Mouse (Mus musculus): ENCODE measurements at regions not wholly inside any gene's neighbourhood (a gene's known extent, or its start where the extent isn't known, plus 50 kb on each side); places are given as distances from the start of the nearest gene placed in this dataset.
"Not testable (repeated sequence)": the region's sequence is repeated elsewhere in the genome, so short reads cannot be mapped to it uniquely, and the experiment has no call there.

- Histone ChIP-seq H3K9me3 (replicated peaks) (no peaks in the 10 kb centered on the region), H3K36me3 (no peaks in the 10 kb centered on the region), H3K27me3 (ENCODE audit: low read depth, poor library complexity, severe bottlenecking) (no peaks in the 10 kb centered on the region), H3K27ac (replicated peaks) (no peak overlapping the region), H3K4me1 (0 out of 2 replicates have a peak, but pooled peaks cover 7% of the 10 kb centered on the region), H3K4me3 (no peak overlapping the region)
- no peak for DNase-seq (ENCODE audit: low spot score)
- WGBS, result 68% methylated on average over 22 of the region's 22 CpGs
Observed at GRCm38 (mm10) chr17:85857705-85858472, 169.8 kb upstream of the Six2 start.

GRCm38 (mm10) chr17:85856894-85857293 lies 168.8 kb upstream of the Six2 start:
- H3K27ac ChIP-seq (replicated peaks); H3K4me3 ChIP-seq; H3K4me1 ChIP-seq; H3K36me3 ChIP-seq; H3K9me3 ChIP-seq (replicated peaks); H3K27me3 ChIP-seq (ENCODE audit: low read depth, poor library complexity, severe bottlenecking); DNase-seq (ENCODE audit: low spot score): not testable (repeated sequence)
- 50% methylated on average over 4 of the region's 5 CpGs for WGBS

- DNase-seq (ENCODE audit: low spot score), result no peak
- H3K9me3 ChIP-seq (replicated peaks), result no peaks in the 10 kb centered on the region
- no peak overlapping the region for H3K4me3 ChIP-seq
- H3K27ac ChIP-seq (replicated peaks), result no peak overlapping the region
- H3K4me1 ChIP-seq, result 0 out of 2 replicates have a peak, but pooled peaks cover 5% of the 10 kb centered on the region
- WGBS, result 86% methylated on average over 5 of the region's 5 CpGs
- H3K36me3 ChIP-seq, result no peaks in the 10 kb centered on the region
- H3K27me3 ChIP-seq (ENCODE audit: low read depth, poor library complexity, severe bottlenecking), result no peaks in the 10 kb centered on the region
Observed at GRCm38 (mm10) chr17:85853156-85853555, 165.1 kb upstream of the Six2 start.

GRCm38 (mm10) chr17:85848526-85848925 lies 160.5 kb upstream of the Six2 start:
- Histone ChIP-seq H3K36me3 (no peaks in the 10 kb centered on the region), H3K27me3 (ENCODE audit: low read depth, poor library complexity, severe bottlenecking) (no peaks in the 10 kb centered on the region), H3K9me3 (replicated peaks) (no peaks in the 10 kb centered on the region), H3K4me3 (no peak overlapping the region), H3K27ac (replicated peaks) (no peak overlapping the region), H3K4me1 (no peaks in the 10 kb centered on the region)
- WGBS, result 96% methylated on average over 3 of the region's 3 CpGs
- DNase-seq (ENCODE audit: low spot score), result no peak

- H3K27me3 ChIP-seq (ENCODE audit: low read depth, poor library complexity, severe bottlenecking), result no peaks in the 10 kb centered on the region
- no peaks in the 10 kb centered on the region for H3K4me1 ChIP-seq
- no peaks in the 10 kb centered on the region for H3K36me3 ChIP-seq
- WGBS, result 81% methylated on average over 7 of the region's 7 CpGs
- H3K9me3 ChIP-seq (replicated peaks), result no peaks in the 10 kb centered on the region
- no peak for DNase-seq (ENCODE audit: low spot score)
- no peak overlapping the region for H3K4me3 ChIP-seq
- no peak overlapping the region for H3K27ac ChIP-seq (replicated peaks)
Observed at GRCm38 (mm10) chr17:85847756-85848155, 159.7 kb upstream of the Six2 start.

GRCm38 (mm10) chr17:85845059-85845458 lies 157.0 kb upstream of the Six2 start:
- Histone ChIP-seq H3K9me3 (replicated peaks) (no peaks in the 10 kb centered on the region), H3K4me3 (no peak overlapping the region), H3K4me1 (no peaks in the 10 kb centered on the region), H3K27me3 (ENCODE audit: low read depth, poor library complexity, severe bottlenecking) (no peaks in the 10 kb centered on the region), H3K27ac (replicated peaks) (no peak overlapping the region), H3K36me3 (no peaks in the 10 kb centered on the region)
- no peak for DNase-seq (ENCODE audit: low spot score)
- WGBS, result 69% methylated on average over 6 of the region's 6 CpGs

GRCm38 (mm10) chr17:85844486-85844885 lies 156.4 kb upstream of the Six2 start:
- H3K27me3 ChIP-seq (ENCODE audit: low read depth, poor library complexity, severe bottlenecking), result no peaks in the 10 kb centered on the region
- no peaks in the 10 kb centered on the region for H3K9me3 ChIP-seq (replicated peaks)
- no peaks in the 10 kb centered on the region for H3K4me1 ChIP-seq
- DNase-seq (ENCODE audit: low spot score), result no peak
- H3K27ac ChIP-seq (replicated peaks), result no peak overlapping the region
- H3K4me3 ChIP-seq, result no peak overlapping the region
- no peaks in the 10 kb centered on the region for H3K36me3 ChIP-seq
- WGBS, result 90% methylated on average over 13 of the region's 13 CpGs

- DNase-seq (ENCODE audit: low spot score), result no peak
- H3K27ac ChIP-seq (replicated peaks), result no peak overlapping the region
- no peaks in the 10 kb centered on the region for H3K27me3 ChIP-seq (ENCODE audit: low read depth, poor library complexity, severe bottlenecking)
- no peak overlapping the region for H3K4me3 ChIP-seq
- WGBS, result 90% methylated on average over 19 of the region's 19 CpGs
- H3K9me3 ChIP-seq (replicated peaks), result no peaks in the 10 kb centered on the region
- H3K36me3 ChIP-seq, result no peaks in the 10 kb centered on the region
- 0 out of 2 replicates have a peak, but pooled peaks cover 5% of the 10 kb centered on the region for H3K4me1 ChIP-seq
Observed at GRCm38 (mm10) chr17:85823036-85823435, 135.0 kb upstream of the Six2 start.

- no peaks in the 10 kb centered on the region for H3K27me3 ChIP-seq (ENCODE audit: low read depth, poor library complexity, severe bottlenecking)
- no peaks in the 10 kb centered on the region for H3K36me3 ChIP-seq
- 84% methylated on average over 4 of the region's 4 CpGs for WGBS
- DNase-seq (ENCODE audit: low spot score), result no peak
- no peak overlapping the region for H3K27ac ChIP-seq (replicated peaks)
- no peaks in the 10 kb centered on the region for H3K9me3 ChIP-seq (replicated peaks)
- no peak overlapping the region for H3K4me3 ChIP-seq
- H3K4me1 ChIP-seq, result 0 out of 2 replicates have a peak, but pooled peaks cover 5% of the 10 kb centered on the region
Observed at GRCm38 (mm10) chr17:85821861-85822260, 133.8 kb upstream of the Six2 start.

- Histone ChIP-seq H3K36me3 (no peaks in the 10 kb centered on the region), H3K27me3 (ENCODE audit: low read depth, poor library complexity, severe bottlenecking) (no peaks in the 10 kb centered on the region; the same call in 1 of the 2 replicates), H3K4me1 (no peaks in the 10 kb centered on the region), H3K4me3 (no peak overlapping the region), H3K27ac (replicated peaks) (no peak overlapping the region), H3K9me3 (replicated peaks) (no peaks in the 10 kb centered on the region)
- DNase-seq (ENCODE audit: low spot score), result no peak
- 90% methylated on average over 17 of the region's 17 CpGs for WGBS
Observed at GRCm38 (mm10) chr17:85818098-85818855, 130.2 kb upstream of the Six2 start.

GRCm38 (mm10) chr17:85816521-85816920 lies 128.4 kb upstream of the Six2 start:
- no peak for DNase-seq (ENCODE audit: low spot score)
- WGBS, result 94% methylated on average over 8 of the region's 8 CpGs
- Histone ChIP-seq H3K27me3 (ENCODE audit: low read depth, poor library complexity, severe bottlenecking) (no peaks in the 10 kb centered on the region; the same call in 1 of the 2 replicates), H3K9me3 (replicated peaks) (no peaks in the 10 kb centered on the region), H3K4me1 (no peaks in the 10 kb centered on the region), H3K36me3 (no peaks in the 10 kb centered on the region), H3K27ac (replicated peaks) (no peak overlapping the region), H3K4me3 (no peak overlapping the region)

GRCm38 (mm10) chr17:85816056-85816455 lies 128.0 kb upstream of the Six2 start:
- DNase-seq (ENCODE audit: low spot score), result no peak
- Histone ChIP-seq H3K4me1 (no peaks in the 10 kb centered on the region), H3K9me3 (replicated peaks) (no peaks in the 10 kb centered on the region), H3K27me3 (ENCODE audit: low read depth, poor library complexity, severe bottlenecking) (no peaks in the 10 kb centered on the region; the same call in 1 of the 2 replicates), H3K4me3 (no peak overlapping the region), H3K27ac (replicated peaks) (no peak overlapping the region), H3K36me3 (no peaks in the 10 kb centered on the region)
- 91% methylated on average over 8 of the region's 8 CpGs for WGBS

- 65% methylated on average over 5 of the region's 5 CpGs for WGBS
- peaks cover 55% of the 10 kb centered on the region for H3K27me3 ChIP-seq (ENCODE audit: low read depth, poor library complexity, severe bottlenecking)
- no peak for DNase-seq (ENCODE audit: low spot score)
- H3K4me1 ChIP-seq, result peaks cover 8% of the 10 kb centered on the region; the same call in 1 of the 2 replicates
- H3K4me3 ChIP-seq, result no peak overlapping the region
- H3K36me3 ChIP-seq, result no peaks in the 10 kb centered on the region
- H3K27ac ChIP-seq (replicated peaks), result no peak overlapping the region
- no peaks in the 10 kb centered on the region for H3K9me3 ChIP-seq (replicated peaks)
Observed at GRCm38 (mm10) chr17:85808580-85808979, 120.5 kb upstream of the Six2 start.

Measured in midbrain, embryonic 10.5 days (tissue).